Mouse (Mus musculus): ENCODE measurements around the gene Sept9. TPM values are rescaled to one million over a fixed set of nuclear protein-coding genes. Genes with fewer than 3 reads are reported as not detected.

The Sept9 gene
- polyA plus RNA-seq, 1 experiment = 253 TPM

DNA sequence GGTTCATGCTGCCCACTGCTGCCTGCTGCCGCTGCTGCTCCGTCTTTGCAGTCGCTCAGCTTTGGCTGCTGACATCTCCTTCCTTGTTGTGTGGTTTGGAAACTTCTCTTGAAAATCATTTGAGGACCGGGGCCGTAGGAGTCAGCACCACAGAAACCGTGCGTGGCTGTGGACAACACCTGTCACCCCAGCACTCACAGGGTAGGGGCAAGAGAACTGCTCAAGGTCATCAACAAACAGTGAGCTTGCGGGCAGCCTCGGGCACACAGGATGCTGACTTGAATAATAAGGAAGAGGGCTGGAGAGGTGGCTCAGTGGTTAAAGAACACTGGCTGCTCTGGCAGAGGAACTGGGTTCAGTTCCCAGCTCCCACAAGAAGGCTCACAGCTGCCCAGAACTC is 40.9 kb downstream of the Sept9 start:
- Histone ChIP-seq H3K4me2 (ENCODE audit: low read depth) (peak overlapping the region; percentile 86), H3K36me3 (ENCODE audit: control insufficient read depth, insufficient read depth) (no peaks in the 10 kb centered on the region), H3ac (ENCODE audit: control insufficient read depth, insufficient read length) (no peak overlapping the region), H3K79me2 (ENCODE audit: control insufficient read depth, insufficient read depth) (peaks cover 83% of the 10 kb centered on the region), H3K4me3 (no peak overlapping the region), H3K27me3 (ENCODE audit: control insufficient read depth, insufficient read depth, insufficient read length) (no peaks in the 10 kb centered on the region)
- no peak for TF ChIP-seq USF1 (IDR thresholded peaks at IDR 0.05; ENCODE audit: low read depth)
- peak in 2 of 3 experiments; percentile 88 to 93 for TF ChIP-seq MYOD1 (IDR thresholded peaks at IDR 0.05; ENCODE audit: control insufficient read depth in 1 of 3, insufficient read length in 2 of 3, low read depth in 2 of 3)
- TF ChIP-seq MYOG (IDR thresholded peaks at IDR 0.05; ENCODE audit: control insufficient read depth in 1 of 3, insufficient read depth in 1 of 3, insufficient read length in 2 of 3, low read depth in 2 of 3) = peak in 2 of 3 experiments; percentile 67
- TF ChIP-seq SRF (IDR thresholded peaks at IDR 0.05; ENCODE audit: control insufficient read depth, insufficient read length, low read depth) = no peak
- no peak for TF ChIP-seq CEBPB (IDR thresholded peaks at IDR 0.05; ENCODE audit: insufficient read depth, poor library complexity, severe bottlenecking)

DNA sequence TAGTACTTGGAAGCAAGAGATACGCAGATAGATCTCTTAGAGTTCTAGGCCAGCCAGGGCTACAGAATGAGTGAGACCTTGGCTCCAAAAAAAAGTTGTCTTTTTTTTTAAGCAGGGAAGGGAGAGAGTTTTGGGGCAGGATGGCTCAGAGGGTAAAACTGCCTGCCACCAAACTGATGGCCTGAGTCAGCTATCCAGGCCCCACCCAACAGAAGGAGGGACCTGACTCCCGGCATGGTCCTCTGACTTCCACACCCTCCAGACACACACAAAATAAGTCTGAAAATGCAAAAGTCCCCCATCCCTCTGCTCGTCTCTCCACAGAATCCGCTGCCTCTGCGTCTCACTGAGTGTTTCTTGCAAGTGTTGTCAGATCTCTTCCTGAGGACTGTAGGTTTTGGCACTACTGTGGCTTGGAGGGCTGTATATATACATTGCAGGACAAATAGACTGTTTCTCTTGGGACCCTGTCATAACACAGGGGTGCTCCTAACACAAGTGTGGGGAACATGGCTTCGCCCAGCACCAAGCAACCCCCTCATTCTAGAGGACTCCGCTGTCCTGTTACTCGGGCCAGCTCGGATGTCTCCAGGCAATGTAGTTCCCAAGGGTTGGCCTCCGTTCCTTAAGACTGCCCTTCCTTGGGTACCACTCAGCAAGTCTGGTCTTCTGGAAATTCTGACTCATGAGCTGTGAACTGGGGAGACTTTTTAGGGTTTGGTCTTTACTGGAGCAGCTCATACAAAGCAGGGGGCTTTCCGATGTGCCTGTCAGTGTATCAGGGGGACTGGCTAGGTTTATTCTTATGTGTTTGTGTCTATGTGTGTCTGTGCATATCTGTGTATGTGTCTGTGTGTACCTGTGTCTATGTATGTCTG is 41.6 kb downstream of the Sept9 start:
- Histone ChIP-seq H3ac (ENCODE audit: control insufficient read depth, insufficient read length) (no peak overlapping the region), H3K36me3 (ENCODE audit: control insufficient read depth, insufficient read depth) (no peaks in the 10 kb centered on the region), H3K4me3 (no peak overlapping the region), H3K79me2 (ENCODE audit: control insufficient read depth, insufficient read depth) (peaks cover 80% of the 10 kb centered on the region), H3K4me2 (ENCODE audit: low read depth) (peak overlapping the region; percentile 86), H3K27me3 (ENCODE audit: control insufficient read depth, insufficient read depth, insufficient read length) (no peaks in the 10 kb centered on the region)
- TF ChIP-seq TCF3 (IDR thresholded peaks at IDR 0.05; ENCODE audit: insufficient read length, low read depth) (no peak), CEBPB (IDR thresholded peaks at IDR 0.05; ENCODE audit: insufficient read depth, poor library complexity, severe bottlenecking) (no peak)

DNA sequence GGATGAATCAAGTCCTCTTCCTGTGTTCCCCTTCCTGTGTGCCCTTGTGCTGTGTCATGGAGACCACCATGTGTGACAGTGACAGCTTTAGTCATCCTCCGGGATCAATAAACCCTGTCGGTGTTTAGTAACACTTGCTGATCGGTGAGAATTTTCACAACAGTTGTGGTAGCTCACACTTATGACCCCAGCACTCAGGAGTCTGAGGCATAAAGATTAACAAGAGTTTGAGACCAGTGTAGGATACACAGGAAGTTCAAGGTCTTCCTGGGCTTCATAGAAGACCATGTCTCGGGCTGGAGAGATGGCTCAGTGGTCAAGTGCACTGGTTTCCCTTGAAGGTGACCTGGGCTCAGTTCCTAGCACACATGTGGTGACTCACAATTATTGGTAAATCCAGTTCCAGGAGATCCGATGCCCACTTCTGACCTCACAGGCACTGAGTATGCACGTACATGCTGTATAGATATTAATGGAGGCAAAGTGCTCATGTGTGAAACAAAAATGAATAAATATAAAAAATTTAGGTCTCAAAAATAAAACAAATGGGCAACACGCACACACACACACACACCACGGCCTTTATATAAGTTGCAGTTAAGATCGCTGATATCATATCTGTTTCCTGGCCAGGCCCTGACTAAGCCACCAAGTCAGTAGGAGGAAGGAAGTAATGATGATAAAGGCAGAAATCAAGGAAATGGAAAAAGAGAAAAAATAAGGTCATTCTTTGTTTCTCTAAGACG is 43.1 kb downstream of the Sept9 start:
- Histone ChIP-seq H3K79me2 (ENCODE audit: control insufficient read depth, insufficient read depth) (peaks cover 80% of the 10 kb centered on the region), H3K27me3 (ENCODE audit: control insufficient read depth, insufficient read depth, insufficient read length) (no peaks in the 10 kb centered on the region)

DNA sequence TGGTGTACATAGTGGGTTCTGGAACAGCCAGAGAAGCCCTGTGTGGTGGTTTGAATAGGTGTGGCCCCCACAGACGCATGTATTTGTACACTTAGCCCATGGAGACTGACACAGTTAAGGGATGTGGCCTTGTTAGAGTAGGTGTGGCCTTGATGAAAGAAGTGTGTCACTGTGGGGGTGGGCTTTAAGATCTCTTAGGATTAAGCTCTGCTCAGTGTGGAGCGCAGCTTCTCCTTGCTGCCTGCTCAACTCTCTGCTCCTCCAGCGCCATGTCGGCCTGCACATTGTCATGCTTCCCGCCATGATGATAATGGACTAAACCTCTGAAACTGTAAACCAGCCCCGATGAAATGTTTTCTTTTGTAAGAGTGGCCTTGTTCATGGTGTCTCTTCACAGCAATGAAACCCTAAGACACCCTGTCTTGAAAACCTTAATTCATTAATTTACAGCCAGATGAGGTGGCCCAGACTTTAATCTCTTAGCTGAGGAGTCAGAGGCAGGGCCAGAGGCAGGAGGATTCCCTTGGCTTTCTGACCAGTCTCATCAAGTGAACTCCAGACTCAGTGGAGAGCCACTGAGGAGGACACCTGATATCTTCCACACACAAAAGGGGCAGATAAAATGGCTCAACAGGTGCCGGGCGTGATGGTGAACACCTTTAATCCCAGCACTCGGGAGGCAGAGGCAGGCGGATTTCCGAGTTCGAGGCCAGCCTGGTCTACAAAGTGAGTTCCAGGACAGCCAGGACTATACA is 44.3 kb downstream of the Sept9 start:
- Histone ChIP-seq H3K4me3 (no peak overlapping the region), H3K4me2 (ENCODE audit: low read depth) (no peak overlapping the region), H3ac (ENCODE audit: control insufficient read depth, insufficient read length) (no peak overlapping the region), H3K36me3 (ENCODE audit: control insufficient read depth, insufficient read depth) (no peaks in the 10 kb centered on the region), H3K27me3 (ENCODE audit: control insufficient read depth, insufficient read depth, insufficient read length) (no peaks in the 10 kb centered on the region), H3K79me2 (ENCODE audit: control insufficient read depth, insufficient read depth) (peaks cover 81% of the 10 kb centered on the region)
- TF ChIP-seq POLR2A (IDR thresholded peaks at IDR 0.05; ENCODE audit: insufficient read length, low read depth) = no peak
- TF ChIP-seq E2F4 (IDR thresholded peaks at IDR 0.05; ENCODE audit: insufficient read depth) = no peak
- no peak for TF ChIP-seq MAX (IDR thresholded peaks at IDR 0.05; ENCODE audit: low read depth)

More for the DNA sequence above, 43.1 kb downstream of the Sept9 start:
- no peak overlapping the region for H3ac ChIP-seq (ENCODE audit: control insufficient read depth, insufficient read length)
- no peak overlapping the region for H3K4me2 ChIP-seq (ENCODE audit: low read depth)
- no peak overlapping the region for H3K4me3 ChIP-seq
- no peaks in the 10 kb centered on the region for H3K36me3 ChIP-seq (ENCODE audit: control insufficient read depth, insufficient read depth)
- no peak for TF ChIP-seq POLR2A (IDR thresholded peaks at IDR 0.05; ENCODE audit: insufficient read length, low read depth)
- no peak for TF ChIP-seq CEBPB (IDR thresholded peaks at IDR 0.05; ENCODE audit: insufficient read depth, poor library complexity, severe bottlenecking)
- TF ChIP-seq USF1 (IDR thresholded peaks at IDR 0.05; ENCODE audit: low read depth) = no peak
- no peak for TF ChIP-seq TCF3 (IDR thresholded peaks at IDR 0.05; ENCODE audit: insufficient read length, low read depth)
- TF ChIP-seq MYOG (IDR thresholded peaks at IDR 0.05; ENCODE audit: control insufficient read depth in 1 of 3, insufficient read depth in 1 of 3, insufficient read length in 2 of 3, low read depth in 2 of 3) = no peak
- TF ChIP-seq E2F4 (IDR thresholded peaks at IDR 0.05; ENCODE audit: insufficient read depth) = no peak
- TF ChIP-seq POLR2AphosphoS2 (IDR thresholded peaks at IDR 0.05; ENCODE audit: insufficient read length, low read depth) = no peak
- no peak for TF ChIP-seq SRF (IDR thresholded peaks at IDR 0.05; ENCODE audit: control insufficient read depth, insufficient read length, low read depth)
- TF ChIP-seq MYOD1 (IDR thresholded peaks at IDR 0.05; ENCODE audit: control insufficient read depth in 1 of 3, insufficient read length in 2 of 3, low read depth in 2 of 3) = no peak
- TF ChIP-seq MAX (IDR thresholded peaks at IDR 0.05; ENCODE audit: low read depth) = no peak
- TF ChIP-seq REST (IDR thresholded peaks at IDR 0.05; ENCODE audit: insufficient read depth, insufficient read length) = no peak
- no peak for TF ChIP-seq TCF12 (IDR thresholded peaks at IDR 0.05; ENCODE audit: insufficient read depth, poor library complexity, severe bottlenecking)
